Mouse (Mus musculus) c-Kit-positive CD71-positive TER-119-positive erythroid progenitor cells, embryonic 14.5 days (primary cell): ENCODE results near the gene Phf21a.

Source experiments
- DNase-seq: peaks from one replicate; pipeline ENCODE4 v3.0.0-alpha.2; 2013; ENCODE audit warnings: low spot score

Phf21a gene

GRCm38 (mm10) chr2:92182146-92182756, 89.3 kb downstream of the Phf21a start:
- DNase-seq = no peak

- peak; percentile 67 for DNase-seq
Observed at GRCm38 (mm10) chr2:92182981-92183501, 90.1 kb downstream of the Phf21a start.

DNA sequence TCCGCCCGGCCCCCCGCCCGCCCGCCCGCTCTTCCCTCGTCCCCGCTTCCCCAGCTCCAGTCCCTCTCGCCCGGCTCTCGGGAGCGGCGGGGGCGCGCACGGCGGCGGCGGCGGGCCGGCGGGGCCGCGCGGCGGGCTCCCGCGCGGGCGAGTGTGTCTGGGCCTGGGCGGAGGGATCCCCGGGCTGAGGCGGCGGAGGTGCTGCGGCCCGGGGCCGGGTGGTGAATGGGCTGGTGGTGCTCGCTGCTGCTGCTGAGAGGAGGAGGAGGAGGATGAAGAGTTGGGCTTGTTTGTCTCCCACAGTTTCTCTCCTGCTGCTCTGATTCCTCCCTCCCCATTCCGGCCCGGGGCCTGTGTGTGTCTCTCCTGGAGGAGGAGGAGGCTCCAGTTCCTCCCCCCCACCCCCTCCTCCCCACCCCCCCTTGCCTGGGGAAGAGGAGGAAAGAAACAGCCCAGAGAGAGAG, 90.7 kb downstream of the Phf21a start:
- peak; percentile 74 for DNase-seq

DNA sequence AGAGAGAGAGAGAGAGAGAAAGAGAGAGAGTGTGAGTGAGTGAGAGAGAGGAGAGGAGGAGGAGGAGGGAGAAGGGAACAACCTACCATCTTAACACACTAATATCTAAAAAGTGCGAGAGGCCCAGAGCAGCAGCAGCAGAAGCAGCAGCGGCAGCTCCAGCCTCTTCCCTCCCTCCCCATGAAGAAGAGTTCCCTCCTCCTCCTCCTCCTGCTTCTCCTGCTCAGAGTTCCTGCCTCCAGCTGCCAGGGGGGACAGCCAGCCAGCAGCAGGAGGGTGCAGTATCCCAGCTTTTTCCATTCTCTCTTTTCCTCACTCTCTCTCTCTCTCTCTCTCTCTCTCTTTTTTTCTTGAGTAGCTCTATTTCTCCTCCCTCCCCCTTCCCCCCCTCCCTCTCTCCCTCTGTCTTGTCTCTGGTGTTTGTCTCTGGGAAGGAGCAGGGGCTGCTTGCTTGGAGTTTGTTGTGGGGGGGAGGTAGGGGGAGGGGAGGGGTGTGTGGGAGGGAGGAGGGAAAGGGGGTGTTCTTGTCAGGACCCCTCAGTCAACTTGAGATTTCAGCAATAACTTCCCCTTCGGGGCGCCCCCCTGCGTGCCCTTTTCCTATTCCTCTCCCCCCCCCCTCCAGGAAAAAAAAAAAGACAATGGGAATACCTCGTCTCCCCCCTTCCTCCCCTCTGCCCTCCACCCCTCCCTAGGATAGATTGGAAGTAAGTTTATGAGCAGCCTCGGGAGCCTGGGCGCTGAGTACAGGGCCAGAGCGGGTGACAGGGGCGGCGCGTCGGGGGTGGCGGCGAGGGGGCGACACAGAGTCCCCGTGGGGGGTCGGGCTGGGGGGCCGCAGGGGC, 91.4 kb downstream of the Phf21a start:
- DNase-seq = peak; percentile 32

DNA sequence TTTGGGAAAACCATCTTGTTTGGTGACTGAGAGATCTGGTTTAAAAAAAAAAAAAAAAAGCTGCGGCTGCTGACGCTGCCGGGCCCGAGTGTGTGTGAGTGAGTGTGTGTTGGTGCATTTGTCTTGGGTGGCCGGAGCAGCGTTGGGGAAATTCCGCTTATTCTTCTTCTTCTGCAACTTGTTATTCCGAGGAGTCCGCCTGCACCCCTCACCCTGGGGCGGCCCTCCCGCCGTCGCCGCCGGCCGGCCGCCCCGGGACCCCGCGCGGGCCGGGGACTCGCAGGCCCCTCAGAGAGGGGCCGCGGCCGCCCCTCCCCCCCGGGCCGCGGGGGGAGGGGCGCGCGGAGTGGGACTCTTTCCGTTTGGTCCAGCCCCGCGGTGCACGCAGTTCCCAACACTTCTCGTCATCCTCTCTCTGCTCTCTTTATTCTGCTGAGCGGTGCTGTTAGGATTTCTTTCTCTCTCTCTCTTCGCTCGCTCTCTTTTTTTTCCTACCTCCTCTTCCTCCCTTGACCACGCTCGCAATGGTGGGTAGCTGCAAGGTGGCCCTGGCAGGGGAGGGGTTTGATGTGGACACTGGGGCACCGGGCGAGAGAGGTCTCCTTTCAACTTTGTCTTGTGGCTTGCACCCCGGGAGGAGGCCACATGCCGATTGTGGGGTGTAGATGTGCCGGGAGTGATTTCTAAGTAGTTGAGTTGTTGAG, 92.3 kb downstream of the Phf21a start:
- no peak for DNase-seq

DNA sequence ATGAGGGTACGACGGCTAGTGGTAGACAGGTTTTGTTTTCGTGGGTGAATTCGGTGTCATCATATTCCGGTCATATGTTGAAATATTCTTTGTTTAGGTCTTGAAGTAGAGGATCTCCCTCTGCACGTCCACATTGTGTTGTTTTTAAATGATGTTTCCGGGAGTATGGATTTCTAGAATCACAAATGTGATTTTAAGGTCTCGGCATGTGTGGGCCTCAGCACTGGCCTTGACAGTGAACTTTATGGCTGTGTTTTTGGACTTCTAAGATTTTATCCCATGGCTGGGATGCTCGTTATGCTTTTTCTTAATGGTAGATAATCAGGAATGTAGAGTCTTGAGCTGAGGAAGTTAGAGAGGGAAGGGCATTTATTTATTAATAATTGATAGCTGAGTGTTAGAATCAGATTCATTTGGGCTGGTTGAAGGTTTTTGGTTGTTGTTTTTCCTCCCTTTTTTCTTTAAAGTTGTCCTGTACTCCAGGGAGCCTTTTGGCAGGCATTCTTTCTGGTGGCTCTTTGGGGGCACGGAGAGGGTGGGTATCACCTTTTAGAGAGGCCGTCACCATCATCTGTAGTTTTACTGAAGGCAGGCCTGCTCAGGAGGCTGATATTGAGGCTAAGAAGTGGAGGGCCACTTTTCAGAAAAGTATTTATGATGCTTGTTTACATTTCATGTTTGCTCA, 93.0 kb downstream of the Phf21a start:
- DNase-seq = no peak

DNA sequence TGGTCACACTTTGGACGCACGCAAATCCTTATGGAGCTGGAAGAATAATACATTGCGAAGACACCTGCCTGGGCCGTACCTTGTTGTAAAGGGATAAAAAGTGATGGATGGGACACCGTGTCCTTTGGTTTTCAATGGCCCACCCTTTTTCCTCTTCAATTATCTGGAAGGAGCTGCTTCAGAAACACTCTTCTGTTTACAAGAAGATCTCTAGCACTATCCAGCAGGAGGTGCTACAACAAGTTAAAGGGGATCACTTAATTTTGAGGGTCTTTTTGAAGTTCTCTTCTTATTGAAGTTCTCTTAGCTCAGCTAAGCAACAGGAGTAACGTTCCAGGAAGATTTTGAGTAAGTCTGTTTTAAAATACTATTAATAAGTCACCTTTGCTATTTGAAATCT, 94.1 kb downstream of the Phf21a start:
- no peak for DNase-seq

DNA sequence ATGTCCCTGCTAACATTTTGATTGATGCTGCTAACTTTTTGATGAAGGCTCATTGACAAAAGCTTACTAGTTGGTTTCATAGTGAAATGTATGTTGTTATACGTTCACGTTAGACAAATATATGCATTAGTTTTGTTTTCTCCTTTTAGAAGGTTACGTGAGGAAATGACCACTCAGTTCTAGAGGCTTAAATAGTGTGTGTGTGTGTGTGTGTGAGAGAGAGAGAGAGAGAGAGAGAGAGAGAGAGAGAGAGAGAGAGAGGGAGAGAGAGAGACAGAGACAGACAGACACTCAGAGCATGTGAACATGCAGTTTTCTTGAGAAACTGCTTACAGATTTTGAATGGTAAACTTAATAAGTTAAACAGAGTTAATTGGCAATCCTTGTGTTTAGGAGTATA, 95.8 kb downstream of the Phf21a start:
- no peak for DNase-seq

GRCm38 (mm10) chr2:92190960-92191359, 98.0 kb downstream of the Phf21a start:
- no peak for DNase-seq

- peak; percentile 67 for DNase-seq
Observed at GRCm38 (mm10) chr2:92191826-92192581, 99.1 kb downstream of the Phf21a start.

- DNase-seq = no peak
Observed at GRCm38 (mm10) chr2:92198126-92198525, 105.2 kb downstream of the Phf21a start.

DNA sequence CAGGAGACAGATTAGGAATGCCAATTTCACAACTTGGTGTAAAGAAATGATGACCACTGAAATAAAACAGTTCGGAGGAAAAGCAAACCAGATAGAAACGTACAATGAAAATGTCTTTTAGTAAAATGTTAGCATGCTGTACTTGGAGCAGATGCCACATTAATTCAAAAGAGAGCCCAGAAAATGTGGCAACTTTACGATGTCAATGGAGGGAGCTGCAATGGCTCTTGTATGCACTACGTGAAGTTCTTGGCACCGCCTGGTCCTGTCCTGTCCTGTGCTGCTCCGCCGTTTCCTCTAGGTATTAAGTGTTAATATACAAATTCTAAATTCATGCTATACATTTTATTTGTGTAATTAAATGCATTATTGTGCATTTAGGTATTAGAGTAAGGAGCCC, 105.8 kb downstream of the Phf21a start:
- DNase-seq = no peak

DNA sequence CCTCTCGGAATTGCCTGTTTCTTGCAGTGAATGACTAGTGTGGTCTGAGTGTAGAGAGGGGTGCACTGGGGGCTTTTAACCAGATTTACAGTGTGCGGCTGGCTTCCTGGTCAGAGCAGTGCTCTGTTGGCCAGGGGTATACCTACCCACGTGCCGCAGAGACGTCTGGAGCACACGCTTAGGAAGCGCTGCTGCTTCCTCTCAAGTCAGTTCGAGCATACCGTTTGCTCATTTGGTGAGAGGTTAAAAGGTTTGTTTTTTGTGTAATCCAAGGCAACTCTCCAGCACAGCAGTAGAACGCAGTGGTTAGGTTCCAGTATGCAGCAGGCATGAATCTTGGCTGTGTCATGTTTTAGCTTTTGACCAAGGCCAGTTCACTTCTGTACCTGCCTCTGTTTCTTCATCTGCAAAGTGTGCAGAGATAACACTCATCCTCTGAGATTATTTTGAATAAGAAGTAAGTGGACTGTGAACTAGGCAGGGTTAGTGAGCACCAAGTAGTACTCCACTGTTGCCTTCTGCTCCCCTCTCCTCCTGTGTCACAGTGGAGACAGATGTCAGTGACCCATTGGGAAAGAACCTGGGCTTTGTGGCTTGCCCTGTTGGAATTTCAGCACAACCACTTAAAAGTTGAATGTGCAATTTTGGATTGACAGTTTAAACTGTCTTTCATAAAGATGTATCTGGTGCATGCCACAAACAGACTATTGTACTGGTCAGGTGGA, 106.8 kb downstream of the Phf21a start:
- no peak for DNase-seq

- no peak for DNase-seq
Observed at GRCm38 (mm10) chr2:92202319-92203040, 109.6 kb downstream of the Phf21a start.

DNA sequence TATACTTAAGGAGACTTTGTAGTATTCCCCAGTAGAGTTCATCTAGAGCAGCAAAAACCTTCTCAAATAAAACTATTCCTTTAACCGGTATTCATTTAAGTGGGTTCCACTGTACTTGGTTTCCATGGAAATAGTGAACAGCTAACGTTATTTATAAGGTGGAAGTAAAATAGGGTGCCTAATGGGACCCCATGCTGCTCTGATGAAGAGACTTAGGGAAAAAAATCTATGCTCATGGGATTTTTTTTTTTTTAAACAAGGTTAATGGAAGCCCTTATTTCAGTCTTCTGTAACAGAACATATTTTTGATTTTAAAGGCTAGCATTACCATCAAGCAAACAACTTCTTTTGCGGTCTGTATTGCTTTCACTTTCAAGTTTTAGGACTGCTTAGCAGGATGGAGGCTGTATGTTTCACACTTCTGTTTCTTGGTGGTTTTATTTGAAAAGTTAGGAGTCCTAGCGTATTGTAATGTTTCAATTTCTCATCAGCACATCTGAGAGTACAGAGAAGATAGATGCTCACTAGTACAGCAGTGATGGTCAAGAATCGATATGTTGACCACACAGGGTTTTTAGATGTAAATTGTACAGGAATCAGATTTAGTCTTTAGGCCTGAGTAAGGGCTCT, 112.2 kb downstream of the Phf21a start:
- DNase-seq = no peak

DNA sequence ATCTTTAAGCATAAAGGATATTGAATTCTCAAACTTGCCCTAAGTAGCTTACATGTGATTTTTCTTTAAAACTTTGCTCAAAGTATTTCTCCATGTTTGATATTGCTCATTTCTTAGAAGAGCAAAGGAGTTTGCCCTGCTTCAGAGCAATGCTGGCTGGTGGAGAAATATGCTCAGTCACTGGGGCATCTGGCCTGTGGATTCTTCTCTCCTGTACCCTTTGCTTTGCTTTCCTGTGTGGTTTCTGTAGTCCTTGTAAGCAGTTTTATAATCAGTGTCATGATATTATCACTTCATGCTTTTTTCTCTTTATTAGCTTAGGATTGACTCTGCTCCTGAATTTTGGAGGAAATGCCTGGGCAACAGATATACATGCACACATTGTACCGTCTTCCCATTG, 117.5 kb downstream of the Phf21a start:
- DNase-seq = no peak

GRCm38 (mm10) chr2:92221431-92221830, 128.5 kb downstream of the Phf21a start:
- DNase-seq = no peak

DNA sequence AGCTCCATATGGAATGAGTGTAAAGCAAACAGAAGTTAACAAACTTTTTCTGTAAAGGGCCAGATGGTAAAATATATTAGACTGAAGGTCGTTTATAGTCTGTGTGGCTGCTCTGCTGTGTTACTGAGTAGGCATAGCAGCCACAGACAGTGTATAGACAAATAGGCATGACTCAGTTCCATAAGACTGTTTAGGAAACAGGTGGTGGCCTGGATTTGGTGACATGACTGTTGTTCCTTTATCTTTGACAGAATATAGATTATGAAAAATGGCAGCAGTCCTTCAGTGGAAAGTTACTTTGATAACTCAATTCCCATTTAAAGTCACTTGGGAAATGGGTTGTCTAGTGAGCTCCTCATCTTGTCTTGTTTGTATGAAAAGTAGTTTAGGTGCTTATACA, 132.7 kb downstream of the Phf21a start:
- no peak for DNase-seq

GRCm38 (mm10) chr2:92229973-92230372, 137.1 kb downstream of the Phf21a start:
- DNase-seq = no peak
